Mouse (Mus musculus) neural tube, embryonic 15.5 days (tissue): Measurements from ENCODE around the gene Cnpy3. TPM values are rescaled to one million over a fixed set of nuclear protein-coding genes. Genes with fewer than 3 reads are reported as not detected.

Experiments used
- ATAC-seq: fragments of 200-750 bp; cut with Nextera tagmentation; 2 replicates; pipeline ENCODE4 v1.8.0; 2017; ENCODE audit warnings: mild to moderate bottlenecking, moderate TSS enrichment, moderate library complexity; ENCODE audit not compliant: low FRiP score
- H3K27ac ChIP-seq: fragments of 300-500 bp; sonication (generic); replicated peaks from 2 replicates; pipeline ENCODE4 v1.5.1; 2015; ENCODE audit warnings: mild to moderate bottlenecking, inconsistent platforms
- H3K27me3 ChIP-seq: fragments of 300-500 bp; sonication (generic); replicated peaks from 2 replicates; pipeline ENCODE4 v1.6.1; 2015; ENCODE audit warnings: inconsistent platforms
- H3K36me3 ChIP-seq: fragments of 300-500 bp; sonication (generic); 2 replicates; pipeline ENCODE4 v1.6.1; 2015; ENCODE audit warnings: inconsistent platforms
- H3K4me1 ChIP-seq: fragments of 300-500 bp; sonication (generic); 2 replicates; pipeline ENCODE4 v1.6.1; 2015; ENCODE audit warnings: inconsistent platforms
- H3K4me2 ChIP-seq: fragments of 300-500 bp; sonication (generic); 2 replicates; pipeline ENCODE4 v1.6.1; 2015; ENCODE audit warnings: inconsistent platforms, mild to moderate bottlenecking, moderate library complexity
- H3K4me3 ChIP-seq: fragments of 300-500 bp; sonication (generic); replicated peaks from 2 replicates; pipeline ENCODE4 v1.5.1; 2015; ENCODE audit warnings: mild to moderate bottlenecking, inconsistent platforms
- H3K9ac ChIP-seq: fragments of 300-500 bp; sonication (generic); replicated peaks from 2 replicates; pipeline ENCODE4 v1.6.1; 2015; ENCODE audit warnings: mild to moderate bottlenecking, inconsistent platforms
- H3K9me3 ChIP-seq: fragments of 300-500 bp; sonication (generic); replicated peaks from 2 replicates; pipeline ENCODE4 v1.6.1; 2016; ENCODE audit warnings: inconsistent platforms
- WGBS: fragments of 180-500 bp; shearing (Covaris S2); methylation state at CpG from one replicate; pipeline ENCODE4 v1.1.7; 2015; ENCODE audit warnings: mixed read lengths; 5-methylcytosine and 5-hydroxymethylcytosine counted together
- polyA plus RNA-seq: library from polyadenylated mRNA; unstranded; fragments of >200 nt; fragmentation: Nextera tagmentation; extraction: Ambion mirVana; gene quantifications from 2 replicates; pipeline ENCODE4 v1.2.1, GENCODE M21; 2015

The Cnpy3 gene
- polyA plus RNA-seq, 1 experiment from 2014 or later, result 72.2 TPM

DNA sequence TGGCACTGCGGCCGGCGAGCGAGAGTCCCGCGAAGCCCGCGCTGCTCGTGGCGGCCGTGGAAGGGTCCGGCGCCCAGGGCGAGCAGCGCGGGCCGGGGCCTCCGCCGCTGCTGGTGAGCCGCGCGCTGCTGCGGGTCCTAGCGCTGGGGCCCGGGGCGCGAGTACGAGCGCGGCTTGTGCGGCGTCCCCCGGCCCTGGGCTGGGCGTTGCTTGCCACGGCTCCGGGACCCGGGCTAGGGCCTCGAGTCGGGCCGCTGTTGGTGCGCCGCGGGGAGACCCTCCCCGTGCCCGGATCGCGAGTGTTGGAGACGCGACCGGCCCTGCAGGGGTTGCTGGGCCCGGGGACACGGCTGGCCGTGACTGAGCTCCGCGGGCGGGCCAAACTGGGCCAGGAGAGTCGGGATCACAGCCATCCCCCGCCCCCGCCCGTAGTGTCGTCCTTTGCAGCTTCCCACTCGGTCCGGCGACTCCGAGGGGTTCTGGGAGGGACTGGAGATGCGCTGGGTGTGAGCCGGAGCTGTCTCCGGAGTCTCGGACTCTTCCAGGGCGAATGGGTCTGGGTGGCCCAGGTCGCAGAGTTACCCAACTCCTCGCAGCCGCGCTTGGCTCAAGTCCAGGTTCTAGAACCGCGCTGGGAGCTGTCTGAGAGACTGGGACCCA is 40.3 kb downstream of the Cnpy3 start:
- Histone ChIP-seq H3K27ac (peak overlapping the region; percentile 84), H3K9ac (peak overlapping the region; percentile 76), H3K4me2 (peak overlapping the region; percentile 86), H3K9me3 (no peaks in the 10 kb centered on the region), H3K27me3 (no peaks in the 10 kb centered on the region), H3K4me1 (peaks cover 23% of the 10 kb centered on the region), H3K36me3 (peaks cover 30% of the 10 kb centered on the region), H3K4me3 (peak overlapping the region; percentile 67)
- WGBS, result under 1% methylated on average over 76 of the region's 76 CpGs
- ATAC-seq, result peak; percentile 46

- ATAC-seq, result peak; percentile 92
- Histone ChIP-seq H3K4me3 (peak within 1 kb of the TSS; percentile 67), H3K4me2 (peak within 1 kb of the TSS; percentile 86), H3K36me3 (peaks cover 24% of the 10 kb centered on the region), H3K27me3 (no peaks in the 10 kb centered on the region), H3K9ac (peak within 1 kb of the TSS; percentile 76), H3K4me1 (peaks cover 27% of the 10 kb centered on the region), H3K9me3 (no peaks in the 10 kb centered on the region), H3K27ac (peak within 1 kb of the TSS; percentile 84)
- 7% methylated on average over 36 of the region's 36 CpGs for WGBS
Measured at GRCm38 (mm10) chr17:46710959-46711597, 40.9 kb downstream of the Cnpy3 start, which contains the start of gene Pex6. Pex6 (plus strand) TSS chr17:46711463.

DNA sequence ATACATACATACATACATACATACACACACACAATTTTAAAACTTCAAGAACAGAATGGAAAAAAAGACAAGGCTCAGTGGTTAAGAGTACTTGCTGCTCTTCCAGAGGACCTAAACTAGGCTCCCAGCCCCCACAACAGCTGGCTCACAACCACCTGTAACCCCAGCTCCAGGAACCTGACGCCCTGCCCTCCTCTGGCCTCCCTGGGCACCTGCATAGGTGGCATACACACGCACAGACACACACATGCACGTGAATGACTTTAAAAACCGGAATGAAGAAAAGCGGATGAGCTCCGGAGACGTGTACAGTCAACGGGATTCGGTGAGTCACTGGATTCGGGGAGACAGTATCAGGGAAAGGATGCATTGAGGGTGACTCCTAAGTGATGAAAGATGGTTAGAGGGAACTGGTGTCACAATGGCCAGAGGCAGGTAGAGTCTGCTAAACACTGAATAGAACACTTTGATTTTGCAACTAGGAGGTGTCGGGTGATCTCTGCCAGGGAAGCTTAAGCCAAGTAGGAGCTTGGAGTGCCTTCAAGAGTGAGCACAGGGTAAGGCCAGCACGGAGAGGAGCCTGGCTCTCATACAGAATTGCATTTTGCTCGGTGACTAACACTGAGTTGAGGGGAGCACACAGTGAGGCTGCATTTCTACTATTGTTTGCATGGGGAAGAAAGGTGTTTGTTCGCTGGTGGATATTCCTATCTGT is 45.5 kb downstream of the Cnpy3 start:
- H3K27me3 ChIP-seq, result no peaks in the 10 kb centered on the region
- H3K9ac ChIP-seq, result no peak overlapping the region
- H3K27ac ChIP-seq, result no peak overlapping the region
- H3K9me3 ChIP-seq, result no peaks in the 10 kb centered on the region
- H3K4me2 ChIP-seq, result no peak overlapping the region
- no peak overlapping the region for H3K4me3 ChIP-seq
- H3K4me1 ChIP-seq, result peaks cover 46% of the 10 kb centered on the region
- no peak for ATAC-seq
- 93% methylated on average over 14 of the region's 14 CpGs for whole genome bisulfite sequencing
- no peaks in the 10 kb centered on the region for H3K36me3 ChIP-seq

GRCm38 (mm10) chr17:46704887-46705835 is 46.9 kb downstream of the Cnpy3 start, which contains the start of gene Ppp2r5d:
Ppp2r5d (minus strand) TSS chr17:46705111.
- peak; percentile 96 for ATAC-seq

GRCm38 (mm10) chr17:46703971-46704886 is 47.8 kb downstream of the Cnpy3 start:
- no peaks in the 10 kb centered on the region for H3K27me3 ChIP-seq
- no peaks in the 10 kb centered on the region for H3K36me3 ChIP-seq
- peak overlapping the region; percentile 95 for H3K27ac ChIP-seq
- peak overlapping the region; percentile 98 for H3K4me3 ChIP-seq
- WGBS, result 7% methylated on average over 35 of the region's 41 CpGs
- ATAC-seq, result peak; percentile 58
- H3K9ac ChIP-seq, result peak overlapping the region; percentile 95
- H3K4me1 ChIP-seq, result peaks cover 49% of the 10 kb centered on the region
- no peaks in the 10 kb centered on the region for H3K9me3 ChIP-seq
- H3K4me2 ChIP-seq, result peak overlapping the region; percentile 88

More at GRCm38 (mm10) chr17:46704887-46705835, 46.9 kb downstream of the Cnpy3 start, which contains the start of gene Ppp2r5d:
- peak within 1 kb of the TSS; percentile 95 for H3K27ac ChIP-seq
- H3K4me3 ChIP-seq, result peak within 1 kb of the TSS; percentile 98
- H3K27me3 ChIP-seq, result no peaks in the 10 kb centered on the region
- H3K4me2 ChIP-seq, result peak within 1 kb of the TSS; percentile 88
- H3K9me3 ChIP-seq, result no peaks in the 10 kb centered on the region
- WGBS, result under 1% methylated on average over 48 of the region's 48 CpGs
- no peaks in the 10 kb centered on the region for H3K36me3 ChIP-seq
- H3K4me1 ChIP-seq, result peaks cover 49% of the 10 kb centered on the region
- peak within 1 kb of the TSS; percentile 95 for H3K9ac ChIP-seq

DNA sequence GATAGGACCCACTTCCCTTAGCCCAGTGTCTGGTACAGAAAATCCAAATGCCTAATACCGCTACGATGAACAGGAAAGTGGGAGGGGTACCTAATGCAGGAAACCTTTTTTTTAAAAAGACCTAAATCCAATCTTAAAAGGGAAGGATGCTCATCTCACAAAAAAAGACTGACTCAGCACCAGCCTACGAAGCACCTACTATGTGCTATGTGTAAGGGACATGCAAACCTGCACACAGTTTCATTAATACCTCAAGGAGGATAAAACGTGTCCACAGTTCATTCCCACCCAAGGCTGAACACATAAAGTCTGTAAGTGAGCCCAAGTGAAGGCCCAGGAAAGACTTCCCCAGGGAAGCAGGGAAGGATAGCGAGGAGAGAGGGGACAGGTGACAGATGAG is 49.5 kb downstream of the Cnpy3 start:
- Histone ChIP-seq H3K4me3 (no peak overlapping the region), H3K27me3 (no peaks in the 10 kb centered on the region), H3K4me2 (peak overlapping the region; percentile 88), H3K36me3 (peaks cover 7% of the 10 kb centered on the region), H3K9ac (no peak overlapping the region), H3K4me1 (peaks cover 49% of the 10 kb centered on the region), H3K9me3 (no peaks in the 10 kb centered on the region), H3K27ac (no peak overlapping the region)
- 84% methylated on average over 5 of the region's 5 CpGs for WGBS
- ATAC-seq, result no peak

DNA sequence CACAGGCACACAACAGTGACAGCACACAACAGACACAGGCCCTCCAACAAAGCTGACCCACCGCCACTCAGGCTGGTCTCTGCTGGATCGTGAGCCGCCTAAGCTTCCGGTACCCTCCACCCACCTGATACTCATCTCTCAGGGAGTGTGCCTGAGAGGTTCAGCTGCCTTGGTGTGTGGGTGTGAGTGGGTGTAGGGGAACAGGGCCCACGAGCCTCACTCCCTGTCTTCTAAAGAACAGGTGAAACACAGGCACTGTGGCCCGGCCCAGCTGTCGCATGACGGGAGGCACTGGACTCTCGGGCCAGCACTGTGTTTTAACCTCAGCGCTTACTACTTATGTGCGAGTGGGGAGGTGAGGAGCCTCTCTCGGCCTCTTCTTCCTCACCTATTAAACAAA is 49.9 kb downstream of the Cnpy3 start:
- Histone ChIP-seq H3K9ac (0 out of 2 replicates have a peak overlapping the region, but pooled peaks have one; percentile 2), H3K9me3 (no peaks in the 10 kb centered on the region), H3K4me2 (peak overlapping the region; percentile 88), H3K27me3 (no peaks in the 10 kb centered on the region), H3K4me1 (peaks cover 49% of the 10 kb centered on the region), H3K27ac (0 out of 2 replicates have a peak overlapping the region, but pooled peaks have one; percentile 60), H3K36me3 (peaks cover 7% of the 10 kb centered on the region), H3K4me3 (no peak overlapping the region)
- ATAC-seq, result no peak
- WGBS, result 90% methylated on average over 12 of the region's 12 CpGs

DNA sequence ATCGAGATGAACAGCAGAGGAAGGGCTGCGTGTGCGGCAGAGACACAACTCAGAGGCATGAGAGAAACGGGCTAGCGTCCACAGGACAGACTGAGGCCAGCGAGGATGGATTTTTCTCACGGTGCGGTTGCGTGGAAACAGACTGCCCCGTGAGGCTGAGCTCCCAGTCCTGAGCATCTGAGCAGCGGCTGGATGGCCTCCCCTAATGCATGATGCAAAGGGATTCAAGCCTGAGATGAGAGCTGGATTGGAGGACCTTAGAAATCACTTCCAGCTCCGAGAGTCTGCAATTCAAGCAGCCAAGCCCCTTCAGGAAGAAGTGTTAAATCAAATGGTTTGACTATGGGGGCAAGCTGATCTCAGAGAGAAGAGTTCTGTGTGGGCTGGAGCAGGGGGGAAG is 50.5 kb downstream of the Cnpy3 start:
- Histone ChIP-seq H3K4me2 (peak overlapping the region; percentile 88), H3K4me1 (peaks cover 48% of the 10 kb centered on the region), H3K9ac (0 out of 2 replicates have a peak overlapping the region, but pooled peaks have one; percentile 2), H3K9me3 (no peaks in the 10 kb centered on the region), H3K27me3 (no peaks in the 10 kb centered on the region), H3K4me3 (no peak overlapping the region), H3K36me3 (peaks cover 7% of the 10 kb centered on the region), H3K27ac (peak overlapping the region; percentile 41)
- ATAC-seq, result no peak
- WGBS, result 75% methylated on average over 12 of the region's 12 CpGs

- peaks cover 7% of the 10 kb centered on the region for H3K36me3 ChIP-seq
- no peaks in the 10 kb centered on the region for H3K27me3 ChIP-seq
- H3K4me2 ChIP-seq, result no peak overlapping the region
- WGBS, result 89% methylated on average over 3 of the region's 3 CpGs
- H3K9ac ChIP-seq, result no peak overlapping the region
- no peak for ATAC-seq
- no peak overlapping the region for H3K4me3 ChIP-seq
- peaks cover 37% of the 10 kb centered on the region for H3K4me1 ChIP-seq
- H3K27ac ChIP-seq, result no peak overlapping the region
- no peaks in the 10 kb centered on the region for H3K9me3 ChIP-seq
Measured at GRCm38 (mm10) chr17:46699912-46700311, 52.1 kb downstream of the Cnpy3 start.

- 44% methylated on average over 5 of the region's 5 CpGs for WGBS
- H3K4me2 ChIP-seq, result no peak overlapping the region
- peaks cover 37% of the 10 kb centered on the region for H3K4me1 ChIP-seq
- no peak overlapping the region for H3K9ac ChIP-seq
- no peak overlapping the region for H3K4me3 ChIP-seq
- no peak overlapping the region for H3K27ac ChIP-seq
- no peaks in the 10 kb centered on the region for H3K9me3 ChIP-seq
- no peaks in the 10 kb centered on the region for H3K27me3 ChIP-seq
- no peak for ATAC-seq
- H3K36me3 ChIP-seq, result peaks cover 7% of the 10 kb centered on the region
Measured at GRCm38 (mm10) chr17:46699245-46699644, 52.8 kb downstream of the Cnpy3 start.
